Mouse (Mus musculus) adrenal gland, adult 8-10 months (tissue): ENCODE data around the gene Foxk1. TPM values are rescaled to one million over a fixed set of nuclear protein-coding genes. Genes with fewer than 3 reads are reported as not detected.

ENCODE experiments used
- DNase-seq: peaks from one replicate; pipeline ENCODE4 v3.0.0; 2022
- total RNA-seq, 4 experiments: library from RNA; stranded (reverse); gene quantifications; 2 replicates each; pipeline ENCODE4 v1.2.4; 2022

Gene Foxk1
- total RNA-seq, 4 experiments from 2014 or later, result 24.8 to 30.9 (median 28.3) TPM

DNA sequence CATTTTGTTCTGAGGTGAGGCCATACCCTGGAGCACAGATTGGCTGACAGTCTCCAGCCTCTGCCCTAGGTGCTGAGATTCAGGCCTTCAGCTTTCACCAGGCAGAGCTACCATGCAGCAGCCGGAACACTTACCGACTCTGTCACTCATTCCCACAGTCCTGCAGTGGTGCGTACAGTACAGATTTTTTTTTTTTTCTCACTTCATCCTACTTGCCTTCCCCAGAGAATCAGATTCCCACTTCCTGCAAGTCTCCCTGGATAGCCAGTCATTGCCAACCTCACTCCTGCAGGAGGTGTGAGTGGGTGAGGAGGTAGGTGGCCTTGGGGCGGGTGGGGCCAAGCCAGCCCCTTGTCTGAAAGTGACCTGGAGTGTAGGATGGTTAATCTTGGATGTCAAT lies 19.0 kb downstream of the Foxk1 start:
- no peak for DNase-seq

DNA sequence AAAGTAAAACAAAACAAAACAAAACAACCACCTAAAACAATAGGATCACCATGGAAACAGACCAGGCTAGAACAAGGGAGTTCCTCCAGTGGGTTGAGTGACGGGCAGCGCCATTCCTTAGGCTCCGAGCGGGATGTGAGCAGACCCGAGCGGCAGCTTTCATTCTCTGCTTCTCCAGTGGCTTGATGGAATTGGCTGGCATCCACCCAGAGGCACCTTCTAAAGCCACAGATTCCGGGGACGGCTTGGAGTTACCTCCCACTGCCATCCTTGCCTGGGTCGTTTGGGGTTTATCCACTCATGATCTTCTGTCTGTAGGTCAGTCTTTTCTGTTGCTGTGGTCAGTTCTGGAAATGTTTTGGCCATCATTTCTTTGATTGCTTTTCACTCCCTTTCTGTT lies 19.6 kb downstream of the Foxk1 start:
- DNase-seq, result no peak

DNA sequence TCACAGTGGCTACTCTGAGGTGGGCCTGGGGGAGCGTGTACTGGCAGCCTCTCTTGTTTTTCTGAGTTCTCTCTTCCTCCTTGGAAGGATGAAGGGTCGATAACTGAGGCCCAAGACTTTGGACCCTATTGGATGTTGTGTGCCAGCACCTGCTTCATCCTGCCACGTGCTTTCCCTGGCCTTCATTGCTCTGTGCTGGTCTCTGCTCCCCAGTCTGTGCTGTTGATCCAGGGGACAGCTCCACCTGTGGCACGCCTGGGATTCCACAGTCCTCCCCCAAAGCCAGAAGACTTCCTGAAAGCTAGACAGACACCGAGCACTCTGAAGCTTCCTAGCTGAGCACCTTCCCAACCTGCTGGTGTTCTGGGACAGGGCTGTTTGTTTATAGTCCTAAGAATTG lies 20.6 kb downstream of the Foxk1 start:
- DNase-seq, result no peak

DNA sequence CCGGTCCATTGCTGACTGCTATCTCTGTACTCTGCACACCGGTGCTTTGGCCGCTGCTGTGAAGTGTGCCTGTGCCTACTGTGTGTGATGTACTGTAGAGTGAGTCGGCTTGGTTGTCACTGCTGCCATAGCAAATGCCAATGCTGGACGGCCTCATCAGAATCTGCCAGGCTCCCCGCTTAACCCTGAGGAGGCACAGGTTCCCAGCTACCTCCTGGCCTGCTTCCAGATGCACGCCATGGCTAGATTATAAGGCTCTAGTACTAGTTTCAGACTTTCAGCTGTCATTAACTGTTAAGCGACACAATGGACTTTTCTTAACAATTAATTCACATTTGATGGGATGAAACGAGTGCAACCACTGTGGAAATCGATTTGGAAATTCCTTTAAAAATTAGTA lies 21.8 kb downstream of the Foxk1 start:
- no peak for DNase-seq

DNA sequence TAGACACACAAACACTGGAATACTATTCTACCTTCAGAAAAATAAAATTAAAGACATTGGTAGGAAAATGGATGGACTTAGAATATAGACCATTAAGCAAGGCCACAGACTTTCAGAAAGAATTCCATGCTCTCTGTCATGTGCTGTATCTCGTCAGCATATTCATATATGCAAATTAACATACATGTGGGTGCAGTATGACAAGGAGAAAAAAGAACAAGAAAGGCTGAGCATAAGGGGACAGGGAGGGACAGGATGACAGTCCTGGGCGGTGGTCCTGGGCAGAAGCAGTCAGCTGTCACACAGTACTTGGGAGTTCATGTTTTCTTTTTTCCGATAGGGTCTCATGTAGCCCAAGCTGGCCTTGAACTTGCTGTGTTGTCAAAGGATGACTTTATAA lies 22.4 kb downstream of the Foxk1 start:
- no peak for DNase-seq

DNA sequence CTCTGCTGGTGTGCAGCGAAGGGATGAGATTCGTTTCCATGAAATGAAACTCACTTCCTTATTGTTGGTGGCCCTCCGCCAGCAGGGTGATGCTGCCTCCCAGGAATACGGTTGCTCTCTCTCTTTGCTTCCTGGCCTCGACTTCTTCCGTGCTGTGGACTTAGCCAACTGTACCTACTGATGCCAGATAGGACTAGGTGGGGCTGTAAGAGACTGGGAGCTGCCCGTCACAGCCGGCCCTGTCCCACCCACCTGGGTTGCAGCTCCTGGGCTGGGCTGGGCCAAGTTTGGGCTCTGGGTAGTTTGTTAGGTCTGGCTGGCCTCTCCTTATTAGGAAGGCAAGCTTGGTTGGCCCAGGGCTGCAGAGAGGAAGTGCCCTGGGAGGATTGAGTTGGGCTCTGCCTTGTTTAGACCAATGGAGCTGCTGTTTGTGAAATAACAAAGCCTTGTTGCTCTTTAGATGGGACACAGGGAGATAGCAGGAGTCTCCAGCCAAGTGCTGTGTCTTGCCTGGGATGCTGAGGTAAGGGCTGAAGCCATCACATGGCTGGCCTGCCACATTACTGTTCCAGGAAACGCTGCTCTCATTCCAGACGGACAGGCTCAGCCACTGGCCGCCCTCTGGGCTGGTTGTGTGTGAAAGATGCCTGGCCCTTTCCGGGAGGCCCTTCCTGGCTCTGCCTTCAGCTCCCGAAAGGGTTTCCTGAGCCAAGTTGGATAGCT lies 23.5 kb downstream of the Foxk1 start:
- peak; percentile 57 for DNase-seq

DNA sequence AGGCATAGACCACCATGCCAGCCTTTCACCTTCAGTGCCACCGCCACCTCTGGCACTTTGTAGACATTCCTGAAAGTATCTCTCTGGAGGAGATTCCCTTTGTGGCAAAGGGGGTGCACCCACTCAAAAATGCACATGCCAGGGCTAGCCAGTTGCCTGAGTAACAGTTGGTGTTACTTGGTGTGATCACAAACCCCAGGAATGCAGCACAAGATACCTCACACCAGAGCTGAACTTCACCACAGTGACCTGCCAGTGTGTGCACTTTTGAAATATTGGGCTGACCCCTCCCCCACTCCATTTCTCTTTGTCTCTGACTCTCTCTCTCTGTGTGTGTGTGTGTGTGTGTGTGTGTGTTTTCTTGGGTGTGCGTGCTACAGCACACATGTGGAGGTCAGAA lies 25.2 kb downstream of the Foxk1 start:
- DNase-seq, result no peak

DNA sequence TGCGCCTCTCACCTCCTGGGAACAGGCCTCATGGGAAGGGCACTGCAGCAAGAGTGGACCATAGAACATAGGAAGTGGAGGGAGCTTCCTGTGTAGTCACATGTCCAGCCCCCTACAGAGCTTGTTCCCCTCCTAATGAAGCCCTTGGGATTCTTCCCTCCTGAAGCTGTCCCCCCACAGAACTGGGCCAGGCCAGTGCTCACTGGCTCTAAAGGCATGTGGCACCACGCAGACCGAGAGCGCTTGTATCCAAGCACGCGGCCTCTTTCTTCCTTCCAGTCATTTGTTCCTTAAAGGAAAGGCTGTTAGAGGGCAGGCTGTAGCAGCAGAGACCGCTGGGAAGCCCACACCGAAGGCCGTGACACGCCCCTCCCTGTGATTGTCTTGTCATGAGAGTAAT lies 26.6 kb downstream of the Foxk1 start:
- no peak for DNase-seq

DNA sequence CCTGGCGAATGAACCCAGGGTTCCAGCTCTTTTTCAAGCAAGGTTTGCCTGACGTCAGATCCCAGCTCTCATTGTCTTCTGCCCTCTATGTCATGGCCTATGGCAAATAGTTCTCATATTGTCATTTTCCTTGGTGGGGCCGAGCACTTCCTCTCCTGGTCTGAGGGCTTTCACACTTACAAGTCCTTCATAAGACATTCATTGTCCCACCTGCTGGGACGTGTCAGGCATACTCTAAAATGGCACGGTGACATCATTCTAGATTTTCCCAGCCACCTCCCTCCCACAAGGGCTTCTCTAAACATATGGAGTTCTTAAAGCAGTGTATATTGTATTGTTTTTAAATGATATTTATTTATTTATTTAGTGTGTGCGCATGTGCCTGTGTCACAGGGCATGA lies 27.4 kb downstream of the Foxk1 start:
- DNase-seq, result no peak

DNA sequence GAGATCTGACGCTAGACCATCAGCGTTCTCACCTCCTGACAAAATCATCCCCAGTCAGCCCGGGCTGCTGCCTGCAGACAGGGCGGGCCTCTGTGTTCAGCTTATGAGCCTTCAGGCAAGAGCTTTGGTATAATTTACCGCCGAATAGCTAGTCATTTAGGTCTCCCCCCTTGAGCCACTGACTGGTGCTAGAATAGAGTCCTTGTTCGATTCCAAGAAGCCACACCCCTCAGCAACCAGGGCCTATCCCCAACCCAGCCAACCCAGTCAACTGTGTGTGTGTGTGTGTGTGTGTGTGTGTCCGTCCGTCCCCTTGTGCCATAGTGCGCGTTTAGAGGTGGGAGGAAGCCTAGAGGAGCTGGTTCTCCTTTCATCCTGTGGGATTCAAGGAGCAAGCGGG lies 29.7 kb downstream of the Foxk1 start:
- DNase-seq, result no peak

DNA sequence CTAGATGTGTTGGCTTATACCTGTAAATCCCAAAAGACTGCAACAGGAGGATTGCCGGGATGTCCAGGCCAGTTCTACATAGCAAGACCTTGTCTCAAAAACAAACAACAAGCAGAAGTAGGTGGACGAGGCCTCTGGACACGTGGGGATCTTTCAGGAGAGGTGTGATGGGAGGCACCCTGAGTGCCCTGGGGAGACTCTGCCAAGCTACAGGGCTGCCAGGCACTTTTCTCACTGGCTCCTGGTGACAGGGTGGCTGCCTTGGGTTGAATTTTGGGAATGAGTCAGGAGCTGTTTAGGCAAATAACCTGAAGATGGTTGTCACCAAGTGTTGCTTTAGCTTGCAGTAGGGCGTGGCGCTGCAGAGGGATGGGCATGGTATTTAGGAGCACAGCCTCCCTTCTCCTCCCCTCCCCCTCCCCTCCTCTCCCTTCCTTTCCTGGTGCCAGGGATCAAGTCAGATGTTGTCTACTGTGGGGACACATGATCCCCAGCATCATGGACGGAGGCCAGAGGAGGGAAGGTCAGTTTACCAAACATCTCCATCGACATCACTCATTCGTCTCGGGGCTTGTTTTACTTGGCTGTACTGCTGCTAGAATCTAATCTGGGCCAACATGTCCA lies 30.6 kb downstream of the Foxk1 start:
- DNase-seq, result no peak

DNA sequence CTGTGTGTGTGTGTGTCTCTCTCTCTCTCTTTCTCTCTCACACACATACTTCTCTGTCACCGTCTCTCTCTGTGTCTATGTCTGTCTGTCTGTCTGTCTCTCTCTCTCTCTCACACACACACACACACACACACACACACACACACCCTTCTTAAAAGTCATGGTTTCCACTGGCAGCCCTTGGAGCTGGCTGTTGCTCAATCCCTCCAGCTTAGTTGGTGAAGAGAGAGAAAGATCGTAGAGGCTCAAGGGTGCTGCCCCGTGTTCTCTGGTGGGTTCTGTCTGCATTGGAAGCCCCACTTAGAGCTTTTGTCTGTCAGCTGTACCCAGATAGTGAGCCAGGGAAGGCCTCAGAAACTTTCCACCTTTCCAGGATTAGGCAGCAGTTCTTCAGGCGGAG lies 31.4 kb downstream of the Foxk1 start:
- DNase-seq, result no peak

DNA sequence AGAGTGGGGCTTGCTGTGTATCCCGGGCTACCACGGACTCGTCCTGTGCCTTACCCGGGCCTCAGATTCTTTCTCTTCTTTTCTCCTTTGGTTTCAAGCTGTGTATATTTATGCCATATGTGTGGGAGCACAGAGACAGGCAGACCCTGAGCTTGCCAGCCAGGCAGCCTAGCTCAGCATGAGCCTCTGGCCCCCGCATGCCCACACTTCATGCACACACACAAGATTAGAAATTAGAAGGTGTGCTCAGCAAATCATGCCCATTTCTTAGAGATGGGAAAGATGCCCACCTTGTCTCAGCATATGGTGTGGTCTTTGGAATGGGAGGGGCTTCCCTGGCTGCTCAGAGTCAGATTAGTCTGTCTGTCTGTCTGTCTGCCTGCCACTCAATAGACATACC lies 32.8 kb downstream of the Foxk1 start:
- DNase-seq, result no peak

DNA sequence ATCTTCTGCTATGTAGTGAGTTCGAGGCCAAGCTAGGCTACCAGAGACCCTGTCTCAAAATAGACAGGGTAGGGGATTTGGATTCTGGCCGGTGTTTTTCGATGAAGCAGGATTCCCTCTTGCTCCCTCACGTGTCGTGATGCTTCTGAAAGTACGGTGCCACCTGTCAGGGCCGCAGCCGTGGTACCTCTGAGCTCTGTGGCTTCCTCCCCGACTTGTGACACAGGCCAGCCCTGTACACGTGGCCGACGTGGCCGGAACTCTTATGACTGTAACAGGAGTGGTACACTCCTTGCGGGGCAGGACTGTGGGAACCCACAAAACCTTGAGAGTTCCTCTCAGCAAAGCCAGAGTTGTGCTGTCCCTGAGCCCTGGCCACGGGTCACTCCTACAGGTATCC lies 34.4 kb downstream of the Foxk1 start:
- no peak for DNase-seq

DNA sequence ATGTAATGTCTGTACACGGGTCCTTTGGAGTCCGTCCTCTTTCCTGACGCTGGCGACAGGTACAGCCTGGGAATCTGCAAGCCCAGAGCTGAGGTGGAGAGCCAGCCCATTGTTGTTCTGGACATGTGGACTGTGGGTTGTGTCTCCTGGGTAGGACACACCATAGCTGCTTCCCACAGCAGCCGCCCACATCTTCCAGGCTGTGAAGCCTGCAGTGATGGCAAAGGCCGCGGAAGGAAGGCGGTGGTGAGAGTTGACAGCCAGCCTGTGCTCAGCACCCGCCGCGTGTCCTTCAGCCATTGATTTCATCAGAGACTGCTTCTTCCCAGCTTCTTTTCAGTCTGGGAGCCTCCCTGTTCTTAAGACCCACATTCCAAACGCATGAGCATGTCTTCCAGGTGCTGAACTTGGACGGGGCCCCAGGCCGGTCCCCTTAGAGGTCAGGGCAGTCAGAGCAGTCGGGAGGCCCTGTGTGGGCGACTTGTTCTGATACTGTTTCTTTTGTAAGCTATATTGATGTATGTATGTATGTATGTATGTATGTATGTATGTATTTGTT lies 37.2 kb downstream of the Foxk1 start:
- DNase-seq, result no peak

DNA sequence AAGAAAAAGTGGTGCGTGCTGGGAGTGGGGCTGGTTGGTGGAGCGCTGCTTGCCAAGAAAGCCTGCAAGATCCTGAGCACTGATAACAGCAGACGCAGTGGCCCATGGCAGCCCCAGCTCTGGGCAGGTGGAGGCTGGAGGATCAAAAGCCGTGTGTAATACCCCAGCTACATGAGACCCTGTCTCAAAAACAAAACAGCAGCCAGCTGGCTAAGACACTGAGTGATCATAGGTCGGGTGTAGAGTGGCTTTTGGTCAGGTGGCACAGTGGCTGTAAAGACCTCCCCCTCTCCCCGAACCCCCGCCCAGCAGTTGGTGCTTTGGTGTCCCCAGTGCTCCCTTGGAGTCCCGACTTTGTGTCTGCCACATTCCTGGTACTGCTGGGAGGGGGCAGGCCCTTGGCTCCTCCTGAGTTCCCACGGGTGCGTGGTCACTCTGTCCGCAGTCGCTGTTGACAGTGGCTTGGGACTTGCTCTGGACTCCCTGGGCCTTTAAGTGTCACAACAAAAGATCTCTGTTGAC lies 38.7 kb downstream of the Foxk1 start:
- DNase-seq, result no peak

DNA sequence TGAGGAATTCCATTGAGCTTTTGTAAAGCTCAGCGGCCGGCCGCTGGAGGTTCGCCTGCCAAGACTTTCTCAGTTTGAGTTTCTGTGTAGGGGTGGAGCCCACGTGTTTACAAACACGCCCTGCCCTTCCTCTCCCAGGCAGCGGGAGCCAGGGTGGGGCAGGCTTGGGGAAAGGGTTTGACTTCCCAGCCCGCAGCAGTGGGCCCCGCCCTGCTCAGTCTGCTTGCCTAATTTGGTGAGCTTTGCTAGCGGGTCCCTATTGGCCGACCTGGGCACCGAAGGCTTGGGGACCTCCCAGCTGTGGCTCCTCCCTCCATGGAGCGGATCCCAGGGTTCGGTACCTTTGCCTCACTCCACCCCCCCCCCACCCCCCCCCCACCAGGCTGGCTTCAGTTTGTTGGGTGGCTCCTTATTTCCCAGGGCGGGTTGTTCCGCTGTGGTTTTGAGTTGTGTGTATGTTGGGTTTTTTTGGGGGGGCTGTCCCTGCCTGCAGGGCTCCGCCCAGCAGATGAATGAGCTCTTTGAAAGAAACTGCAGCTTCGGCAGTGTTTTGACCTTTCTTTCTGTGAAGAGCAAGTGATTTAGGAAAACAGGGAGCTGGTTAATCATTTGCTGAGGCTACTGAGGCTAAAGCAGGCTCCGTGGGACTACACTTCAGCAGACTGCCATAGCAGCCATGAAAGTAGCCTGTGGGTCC lies 39.3 kb downstream of the Foxk1 start:
- DNase-seq, result peak; percentile 96

DNA sequence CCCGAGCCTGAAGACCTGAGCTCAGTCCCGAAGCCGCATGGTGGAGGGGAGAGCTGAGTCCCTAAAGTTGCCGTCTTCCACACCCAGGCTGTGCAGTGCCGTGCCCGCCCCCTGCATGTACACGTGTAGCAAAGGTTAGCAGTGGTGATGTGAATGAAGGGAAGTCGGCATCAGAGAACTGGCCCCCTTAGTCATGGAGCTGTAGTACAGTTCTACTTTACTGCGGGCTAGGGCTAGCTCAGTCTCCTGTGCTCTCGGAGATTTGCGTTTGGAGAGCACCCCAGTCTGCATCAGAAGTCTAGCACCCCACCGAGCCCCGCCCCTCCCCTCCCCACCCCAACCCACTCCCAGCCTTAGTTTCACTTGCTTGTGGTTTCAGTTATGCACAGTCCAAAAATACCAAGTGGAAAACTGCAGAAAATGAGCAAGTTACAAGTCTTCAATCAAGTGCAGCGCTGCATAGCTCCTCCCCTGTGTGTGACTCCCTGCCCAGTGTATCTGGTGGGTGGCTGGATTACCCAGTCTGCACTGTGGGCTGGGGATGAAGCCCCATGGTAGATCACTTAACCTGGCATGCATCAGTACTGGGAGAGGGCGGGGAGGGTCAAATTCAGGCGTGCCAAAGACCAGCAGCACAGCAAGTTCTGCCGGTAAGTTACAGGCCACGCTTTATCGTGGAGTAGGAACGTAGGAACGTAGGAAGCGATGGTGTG lies 40.2 kb downstream of the Foxk1 start:
- DNase-seq, result no peak

DNA sequence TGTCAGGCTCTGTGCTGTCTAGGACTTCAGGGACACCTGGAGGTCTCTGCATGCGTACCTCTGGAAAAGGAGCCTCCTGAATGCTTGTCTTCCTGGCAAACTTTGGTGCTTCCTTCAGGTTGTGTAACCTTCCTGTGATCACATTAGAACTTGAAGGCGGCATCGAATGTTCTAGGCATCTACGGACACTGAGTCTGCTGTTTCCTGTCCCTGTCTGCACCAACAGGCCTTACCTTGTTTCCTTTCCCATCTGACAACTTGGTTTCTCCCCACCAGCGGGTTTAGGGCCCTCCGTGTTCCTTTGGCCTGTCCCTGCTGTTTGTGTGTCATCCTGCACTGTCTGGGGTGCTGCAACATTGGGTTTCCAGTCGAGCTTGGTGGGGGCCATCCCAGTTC lies 40.7 kb downstream of the Foxk1 start:
- no peak for DNase-seq

DNA sequence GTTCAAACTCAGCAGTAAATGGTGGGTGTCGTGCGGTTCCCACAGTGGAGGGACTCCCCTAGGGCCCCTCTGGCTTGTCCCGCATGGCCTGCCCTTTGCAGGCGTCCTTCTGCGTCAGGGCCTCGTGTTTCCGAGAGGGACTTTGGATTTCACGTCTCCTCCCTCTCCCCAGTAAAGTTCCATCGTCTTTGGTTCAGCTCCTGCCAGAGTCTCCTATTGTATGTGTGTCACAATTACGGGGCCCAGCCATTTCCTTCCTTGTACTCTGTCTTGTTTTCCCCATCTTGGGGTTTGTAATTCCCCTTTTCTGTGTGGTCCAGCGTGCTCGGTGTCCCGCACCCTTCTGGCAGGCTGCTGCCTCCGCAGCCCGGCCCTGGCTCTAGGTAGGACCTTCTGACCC lies 42.2 kb downstream of the Foxk1 start:
- DNase-seq, result no peak

DNA sequence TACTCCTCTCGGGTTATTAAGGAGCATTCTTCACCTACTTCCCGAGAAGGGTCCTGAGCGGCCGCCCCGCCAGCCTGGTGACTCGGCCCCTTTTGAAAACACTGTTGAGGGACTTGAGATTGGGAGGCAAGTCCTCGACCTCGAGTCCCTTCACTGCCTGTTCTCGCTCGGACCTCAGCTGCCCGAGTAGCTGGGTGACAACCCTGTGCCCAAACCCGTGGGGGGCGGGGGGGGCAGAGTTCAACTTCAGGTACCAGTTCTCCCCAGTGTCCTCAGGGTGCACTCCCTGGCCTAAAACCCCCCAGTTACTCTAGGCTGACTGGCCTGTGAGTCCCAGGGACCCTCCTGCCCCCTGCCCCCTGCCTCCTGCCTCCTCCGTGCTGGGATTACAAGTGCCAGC lies 42.7 kb downstream of the Foxk1 start:
- DNase-seq, result no peak

DNA sequence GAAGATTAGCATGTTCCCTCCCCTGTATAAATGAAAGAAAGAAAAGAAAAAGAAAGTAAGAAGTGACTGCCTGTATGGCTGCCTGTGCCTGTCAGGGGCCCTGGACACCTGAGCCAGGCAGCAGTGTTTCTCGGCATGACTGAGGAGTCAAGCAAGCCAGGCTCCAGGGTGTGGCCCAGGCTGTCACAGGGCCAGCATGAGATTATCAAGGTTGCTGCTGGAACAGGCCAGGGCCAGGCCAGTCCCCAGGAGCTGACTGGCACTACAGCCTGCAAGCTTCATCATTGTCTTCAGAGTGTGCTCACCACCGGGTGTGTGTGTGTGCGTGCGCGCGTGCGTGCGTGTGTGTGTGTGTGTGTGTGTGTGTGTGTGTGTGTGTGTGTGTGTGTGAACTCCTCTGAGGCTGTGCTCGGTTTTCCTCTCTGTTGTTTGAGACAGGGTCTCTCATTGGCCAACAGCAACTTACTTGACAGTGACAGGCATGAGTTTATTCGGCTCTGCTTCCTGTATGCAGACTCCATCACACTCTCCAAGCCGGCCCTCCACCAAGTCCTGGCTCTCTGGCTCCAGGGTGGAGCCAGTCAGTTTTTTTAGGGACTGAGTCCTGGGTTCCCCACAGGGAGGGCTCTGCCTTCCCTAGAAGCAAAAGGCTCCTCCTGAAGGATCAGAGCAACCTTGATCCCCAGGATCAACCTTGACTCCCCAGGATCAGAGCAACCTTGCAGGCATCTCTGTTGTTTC lies 43.7 kb downstream of the Foxk1 start:
- peak; percentile 78 for DNase-seq
